Mouse (Mus musculus): Measurements from ENCODE around the gene Lce1d.

- TF ChIP-seq CTCF (IDR thresholded peaks at IDR 0.05; ENCODE audit: low read depth), result no peak
- TF ChIP-seq EP300 (IDR thresholded peaks at IDR 0.05; ENCODE audit: low read depth), result no peak
Measured at GRCm38 (mm10) chr3:92691688-92692087, 4.7 kb upstream of the Lce1d start.
